Mouse (Mus musculus) heart, adult 2 months (tissue): Measurements from ENCODE around the gene Hoxc8. TPM values are rescaled to one million over a fixed set of nuclear protein-coding genes. Genes with fewer than 3 reads are reported as not detected.

ENCODE experiments used
- DNase-seq, 2 experiments: peaks; one replicate each; pipeline ENCODE4 v3.0.0; 2021
- H3K27ac ChIP-seq: fragments of 200-600 bp; 2 replicates; pipeline ENCODE4 v1.8.1; 2022
- H3K27me3 ChIP-seq: fragments of 200-500 bp; 2 replicates; pipeline ENCODE4 v1.6.1; 2012; ENCODE audit warnings: mild to moderate bottlenecking, low read length, inconsistent platforms, mixed read lengths; ENCODE audit not compliant: control insufficient read depth, insufficient read depth
- H3K36me3 ChIP-seq: fragments of 200-500 bp; 2 replicates; pipeline ENCODE4 v1.6.1; 2012; ENCODE audit warnings: low read length, inconsistent platforms; ENCODE audit not compliant: control insufficient read depth, insufficient read depth
- H3K4me1 ChIP-seq: fragments of 200-500 bp; 2 replicates; pipeline ENCODE4 v1.6.1; 2011; ENCODE audit warnings: low read length; ENCODE audit not compliant: control insufficient read depth, insufficient read depth
- H3K4me3 ChIP-seq: fragments of 200-600 bp; 2 replicates; pipeline ENCODE4 v1.8.1; 2022
- H3K79me2 ChIP-seq: fragments of 200-500 bp; replicated peaks from 2 replicates; pipeline ENCODE4 v1.6.1; 2012; ENCODE audit warnings: mild to moderate bottlenecking, inconsistent platforms, low read length, moderate library complexity, mixed read lengths; ENCODE audit not compliant: control insufficient read depth, insufficient read depth
- H3K9ac ChIP-seq: fragments of 200-500 bp; 2 replicates; pipeline ENCODE4 v1.6.1; 2012; ENCODE audit warnings: low read depth, mild to moderate bottlenecking, control low read depth, inconsistent platforms, low read length, mixed read lengths
- CTCF ChIP-seq: fragments of 200-600 bp; IDR thresholded peaks from 2 replicates; pipeline ENCODE4 v1.8.1; 2022; ENCODE audit warnings: antibody characterized with exemption, mild to moderate bottlenecking, moderate library complexity
- EP300 ChIP-seq: fragments of 200-500 bp; IDR thresholded peaks from 2 replicates; pipeline ENCODE4 v1.6.1; 2011; ENCODE audit warnings: low read depth, low read length, control low read depth; ENCODE audit not compliant: insufficient read depth
- POLR2A ChIP-seq: fragments of 200-500 bp; IDR thresholded peaks from 2 replicates; pipeline ENCODE4 v1.6.1; 2011; ENCODE audit warnings: mild to moderate bottlenecking, low read depth, low read length, control low read depth; ENCODE audit not compliant: insufficient read depth
- WGBS: fragments of 180-500 bp; shearing (Covaris S2); methylation state at CpG from one replicate; pipeline ENCODE4 v1.1.7; 2018; 5-methylcytosine and 5-hydroxymethylcytosine counted together
- intact Hi-C: fragments of 180-260 bp; cut with DNase I; formaldehyde crosslinking; loops from one replicate; pipeline ENCODE4 v1.15.1; 2025
- polyA plus RNA-seq: library from polyadenylated mRNA; depleted of rRNA; stranded (reverse); fragments of >200 nt; gene quantifications from 2 replicates; pipeline ENCODE4 v1.2.3, GENCODE M21; 2012
- total RNA-seq, 2 experiments: library from RNA; stranded (reverse); gene quantifications; 2 replicates each; pipeline ENCODE4 v1.2.3; 2021

The Hoxc8 gene
- total and polyA plus RNA-seq, 3 experiments = not detected

GRCm38 (mm10) chr15:102979936-102980335 lies 10.5 kb upstream of the Hoxc8 start:
- Histone ChIP-seq H3K79me2 (no peaks in the 10 kb centered on the region), H3K36me3 (no peaks in the 10 kb centered on the region), H3K4me3 (no peak overlapping the region), H3K27me3 (peaks cover 30% of the 10 kb centered on the region), H3K9ac (no peak overlapping the region), H3K27ac (no peak overlapping the region), H3K4me1 (no peaks in the 10 kb centered on the region)
- no peak for TF ChIP-seq EP300
- intact Hi-C loops = loop anchor here (10.0 kb wide), 1 partner anchor 325 kb away; no protein-coding TSS in a partner anchor
- no peak for DNase-seq
- 5% methylated on average over 1 of the region's 1 CpGs for WGBS

DNA sequence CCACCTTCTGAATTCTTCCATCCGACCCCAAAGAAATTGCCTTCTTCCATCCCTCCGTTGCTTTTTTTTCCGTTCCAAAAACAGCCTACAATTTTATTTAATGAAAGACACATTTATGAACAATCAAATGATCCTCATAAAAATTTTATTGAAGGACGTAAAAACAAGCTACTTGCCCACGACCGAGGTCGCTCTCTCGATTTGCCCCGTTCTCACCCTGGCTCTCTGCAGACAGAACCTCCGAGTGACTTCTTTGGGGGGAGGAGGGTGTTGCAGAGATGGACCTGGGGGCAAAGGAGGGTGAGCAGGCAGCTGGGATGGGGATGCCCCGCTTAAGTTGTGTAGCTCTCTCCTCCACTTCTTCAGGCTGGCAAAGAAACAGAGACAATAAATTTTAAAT lies 10.1 kb upstream of the Hoxc8 start:
- no peak for DNase-seq
- intact Hi-C loops = loop anchor here (10.0 kb wide), 1 partner anchor 324 kb away; no protein-coding TSS in a partner anchor
- H3K4me1 ChIP-seq = no peaks in the 10 kb centered on the region
- TF ChIP-seq EP300 (no peak), CTCF (no peak), POLR2A (no peak)
- H3K27me3 ChIP-seq = peaks cover 30% of the 10 kb centered on the region
- H3K4me3 ChIP-seq = no peak overlapping the region
- H3K9ac ChIP-seq = no peak overlapping the region
- H3K36me3 ChIP-seq = no peaks in the 10 kb centered on the region
- 5% methylated on average over 11 of the region's 11 CpGs for WGBS
- H3K27ac ChIP-seq = no peak overlapping the region
- no peaks in the 10 kb centered on the region for H3K79me2 ChIP-seq

GRCm38 (mm10) chr15:102980912-102981311 lies 9.5 kb upstream of the Hoxc8 start:
- H3K27ac ChIP-seq = no peak overlapping the region
- TF ChIP-seq EP300 (no peak), POLR2A (no peak), CTCF (no peak)
- intact Hi-C loops = loop anchor here (10.0 kb wide), 1 partner anchor 324 kb away; no protein-coding TSS in a partner anchor

DNA sequence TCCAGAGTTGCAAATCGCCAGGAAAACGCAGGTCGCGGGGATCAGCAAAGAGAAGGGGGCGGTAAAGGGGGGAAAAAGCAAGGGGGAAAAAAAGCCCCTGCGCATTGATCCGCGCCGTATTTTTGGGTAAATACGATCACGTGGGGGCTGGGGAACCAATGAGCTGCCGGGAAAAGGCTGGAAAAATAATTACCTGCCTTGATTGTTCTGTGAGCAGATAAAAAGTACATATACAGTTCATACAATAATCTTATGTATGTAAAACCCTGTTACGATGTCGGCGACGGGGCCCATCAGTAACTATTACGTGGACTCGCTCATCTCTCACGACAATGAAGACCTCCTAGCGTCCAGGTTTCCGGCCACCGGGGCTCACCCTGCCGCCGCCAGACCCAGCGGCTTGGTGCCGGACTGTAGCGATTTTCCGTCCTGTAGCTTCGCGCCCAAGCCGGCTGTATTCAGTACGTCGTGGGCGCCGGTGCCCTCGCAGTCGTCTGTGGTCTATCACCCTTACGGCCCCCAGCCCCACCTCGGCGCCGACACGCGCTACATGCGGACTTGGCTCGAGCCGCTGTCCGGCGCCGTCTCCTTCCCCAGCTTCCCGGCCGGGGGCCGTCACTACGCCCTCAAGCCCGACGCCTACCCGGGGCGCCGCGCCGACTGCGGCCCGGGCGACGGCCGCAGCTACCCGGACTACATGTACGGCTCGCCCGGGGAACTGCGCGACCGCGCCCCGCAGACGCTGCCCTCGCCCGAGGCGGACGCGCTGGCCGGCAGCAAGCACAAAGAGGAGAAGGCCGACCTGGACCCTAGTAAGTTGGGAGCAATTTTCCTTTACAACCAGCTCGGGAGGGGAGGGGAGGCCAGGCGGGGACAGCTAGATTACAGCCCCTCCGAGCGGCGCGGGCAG lies 8.8 kb upstream of the Hoxc8 start:
- H3K36me3 ChIP-seq = no peaks in the 10 kb centered on the region
- no peaks in the 10 kb centered on the region for H3K79me2 ChIP-seq
- peak in 1 of 2 experiments; percentile 46 for DNase-seq
- no peaks in the 10 kb centered on the region for H3K4me1 ChIP-seq
- no peak for TF ChIP-seq CTCF
- TF ChIP-seq POLR2A = no peak
- no peak for TF ChIP-seq EP300
- H3K4me3 ChIP-seq = peak overlapping the region; percentile 9; the same call in 1 of the 2 replicates
- no peak overlapping the region for H3K27ac ChIP-seq
- no peak overlapping the region for H3K9ac ChIP-seq
- intact Hi-C loops = loop anchor here (10.0 kb wide), 1 partner anchor 323 kb away; no protein-coding TSS in a partner anchor
- WGBS = 2% methylated on average over 88 of the region's 88 CpGs
- peaks cover 25% of the 10 kb centered on the region for H3K27me3 ChIP-seq

More at GRCm38 (mm10) chr15:102980912-102981311, 9.5 kb upstream of the Hoxc8 start:
- Histone ChIP-seq H3K9ac (no peak overlapping the region), H3K4me3 (no peak overlapping the region), H3K27me3 (peaks cover 27% of the 10 kb centered on the region), H3K4me1 (no peaks in the 10 kb centered on the region), H3K79me2 (no peaks in the 10 kb centered on the region), H3K36me3 (no peaks in the 10 kb centered on the region)
- 3% methylated on average over 14 of the region's 14 CpGs for WGBS
- DNase-seq = no peak

DNA sequence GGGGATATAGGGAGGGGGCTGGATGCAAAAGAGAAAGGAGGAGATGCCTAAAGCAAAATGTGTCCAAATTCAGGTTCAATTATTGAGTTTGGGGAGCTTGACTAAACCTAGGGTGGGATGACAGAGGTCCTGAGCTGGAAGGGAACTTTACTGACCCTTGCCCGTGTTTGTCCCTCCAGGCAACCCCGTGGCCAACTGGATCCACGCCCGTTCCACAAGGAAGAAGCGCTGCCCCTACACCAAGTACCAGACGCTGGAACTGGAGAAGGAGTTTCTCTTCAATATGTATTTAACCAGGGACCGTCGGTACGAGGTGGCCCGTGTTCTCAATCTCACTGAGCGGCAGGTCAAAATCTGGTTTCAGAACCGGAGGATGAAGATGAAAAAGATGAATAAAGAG lies 6.7 kb upstream of the Hoxc8 start:
- 4% methylated on average over 12 of the region's 12 CpGs for WGBS
- TF ChIP-seq POLR2A = no peak
- TF ChIP-seq CTCF = no peak
- TF ChIP-seq EP300 = no peak
- H3K4me3 ChIP-seq = no peak overlapping the region
- no peak overlapping the region for H3K27ac ChIP-seq
- H3K27me3 ChIP-seq = peaks cover 28% of the 10 kb centered on the region
- H3K79me2 ChIP-seq = no peaks in the 10 kb centered on the region
- intact Hi-C loops = loop anchor here (10.0 kb wide), 1 partner anchor 321 kb away; no protein-coding TSS in a partner anchor
- no peaks in the 10 kb centered on the region for H3K4me1 ChIP-seq
- H3K36me3 ChIP-seq = no peaks in the 10 kb centered on the region
- no peak overlapping the region for H3K9ac ChIP-seq
- no peak for DNase-seq

- Histone ChIP-seq H3K79me2 (no peaks in the 10 kb centered on the region), H3K36me3 (no peaks in the 10 kb centered on the region), H3K9ac (no peak overlapping the region), H3K27me3 (peaks cover 28% of the 10 kb centered on the region), H3K27ac (no peak overlapping the region), H3K4me3 (no peak overlapping the region), H3K4me1 (no peaks in the 10 kb centered on the region)
- TF ChIP-seq EP300 (no peak), POLR2A (no peak), CTCF (no peak)
- 5% methylated on average over 10 of the region's 10 CpGs for WGBS
- intact Hi-C loops = loop anchor here (10.0 kb wide), 1 partner anchor 320 kb away; no protein-coding TSS in a partner anchor
- DNase-seq = no peak
Observed at GRCm38 (mm10) chr15:102984521-102984920, 5.9 kb upstream of the Hoxc8 start.
